Mouse (Mus musculus) lung, postnatal 36 days (tissue): ENCODE data around the gene Prss42.

Source experiments
- DNase-seq: peaks from one replicate; pipeline ENCODE4 v3.0.0; 2022; ENCODE audit warnings: mixed read lengths

Prss42 gene

GRCm38 (mm10) chr9:110797866-110798265 is at the start of gene Prss42:
Prss42 (plus strand) TSS chr9:110798166.
- no peak for DNase-seq

DNA sequence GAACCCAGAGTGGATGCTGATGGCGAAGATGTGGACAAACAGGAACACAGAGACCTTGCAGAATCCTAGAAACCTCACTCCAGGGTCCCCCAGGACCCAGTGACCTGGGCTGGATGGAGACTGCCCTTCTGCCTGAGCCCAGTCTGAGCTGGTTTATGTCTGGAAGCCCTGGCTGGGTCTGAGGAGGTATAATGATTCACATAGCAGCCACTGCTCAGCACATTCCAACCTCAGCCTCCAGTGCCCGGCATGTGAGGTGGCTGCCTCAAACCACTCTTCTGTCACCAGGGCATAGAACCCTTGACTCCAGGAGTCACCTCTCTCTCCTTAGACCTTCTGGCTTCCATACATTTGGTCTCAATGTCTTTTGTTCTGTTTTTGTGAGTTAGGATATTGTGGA is 49.5 kb upstream of the Prss42 start:
- DNase-seq = no peak

- no peak for DNase-seq
These were observed 47.4 kb upstream of the Prss42 start for GRCm38 (mm10) chr9:110750404-110751187.

DNA sequence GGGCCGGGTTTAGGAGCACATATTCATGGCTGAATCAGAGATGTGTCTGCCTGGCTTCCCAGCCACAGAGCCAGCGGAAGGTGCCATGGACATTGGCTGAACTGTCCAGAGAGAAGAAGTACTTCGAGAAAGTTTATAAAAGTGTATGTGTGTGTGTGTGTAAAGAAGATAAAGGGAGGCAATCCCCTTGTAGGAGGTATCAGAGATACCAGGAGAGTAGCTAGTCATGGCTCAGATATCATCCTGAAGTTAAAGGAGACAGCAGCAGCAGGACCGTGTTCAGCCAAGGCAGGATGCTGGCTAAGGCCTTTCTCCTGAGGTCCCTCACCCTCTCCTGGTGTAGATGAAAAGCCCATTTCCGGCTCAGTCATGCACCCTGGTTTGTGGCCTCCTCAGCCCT is 46.6 kb upstream of the Prss42 start:
- DNase-seq = no peak

- no peak for DNase-seq
These were observed 45.0 kb upstream of the Prss42 start for GRCm38 (mm10) chr9:110752917-110753435.

- DNase-seq = no peak
These were observed 44.2 kb upstream of the Prss42 start for GRCm38 (mm10) chr9:110753773-110754172.

- no peak for DNase-seq
These were observed 40.1 kb upstream of the Prss42 start for GRCm38 (mm10) chr9:110757816-110758215.

GRCm38 (mm10) chr9:110758605-110759004 is 39.4 kb upstream of the Prss42 start:
- peak; percentile 59 for DNase-seq

- peak; percentile 78 for DNase-seq
These were observed 38.7 kb upstream of the Prss42 start for GRCm38 (mm10) chr9:110759265-110759664.

- DNase-seq = no peak
These were observed 37.1 kb upstream of the Prss42 start for GRCm38 (mm10) chr9:110760886-110761285.

GRCm38 (mm10) chr9:110762763-110763162 is 35.2 kb upstream of the Prss42 start:
- DNase-seq = peak; percentile 36

- no peak for DNase-seq
These were observed 34.6 kb upstream of the Prss42 start for GRCm38 (mm10) chr9:110763405-110763804.

DNA sequence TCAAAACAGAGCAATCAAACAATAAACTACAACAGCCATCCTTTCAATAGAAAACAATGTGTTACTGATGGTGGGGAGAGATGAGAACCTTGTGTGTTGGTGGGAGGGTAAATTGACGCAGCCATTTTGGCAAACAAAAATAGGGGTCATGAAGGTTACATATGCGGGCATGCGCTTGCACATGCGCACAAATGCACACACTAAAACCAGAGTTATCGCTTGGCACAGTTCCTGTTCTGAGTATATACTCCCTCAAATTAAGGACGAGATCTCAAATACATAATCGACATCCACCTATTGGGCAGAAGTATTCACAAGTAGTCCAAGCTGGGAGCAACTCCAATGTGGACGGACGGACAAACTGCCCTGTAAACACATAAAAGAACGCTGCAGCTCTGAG is 25.6 kb upstream of the Prss42 start:
- DNase-seq = no peak

DNA sequence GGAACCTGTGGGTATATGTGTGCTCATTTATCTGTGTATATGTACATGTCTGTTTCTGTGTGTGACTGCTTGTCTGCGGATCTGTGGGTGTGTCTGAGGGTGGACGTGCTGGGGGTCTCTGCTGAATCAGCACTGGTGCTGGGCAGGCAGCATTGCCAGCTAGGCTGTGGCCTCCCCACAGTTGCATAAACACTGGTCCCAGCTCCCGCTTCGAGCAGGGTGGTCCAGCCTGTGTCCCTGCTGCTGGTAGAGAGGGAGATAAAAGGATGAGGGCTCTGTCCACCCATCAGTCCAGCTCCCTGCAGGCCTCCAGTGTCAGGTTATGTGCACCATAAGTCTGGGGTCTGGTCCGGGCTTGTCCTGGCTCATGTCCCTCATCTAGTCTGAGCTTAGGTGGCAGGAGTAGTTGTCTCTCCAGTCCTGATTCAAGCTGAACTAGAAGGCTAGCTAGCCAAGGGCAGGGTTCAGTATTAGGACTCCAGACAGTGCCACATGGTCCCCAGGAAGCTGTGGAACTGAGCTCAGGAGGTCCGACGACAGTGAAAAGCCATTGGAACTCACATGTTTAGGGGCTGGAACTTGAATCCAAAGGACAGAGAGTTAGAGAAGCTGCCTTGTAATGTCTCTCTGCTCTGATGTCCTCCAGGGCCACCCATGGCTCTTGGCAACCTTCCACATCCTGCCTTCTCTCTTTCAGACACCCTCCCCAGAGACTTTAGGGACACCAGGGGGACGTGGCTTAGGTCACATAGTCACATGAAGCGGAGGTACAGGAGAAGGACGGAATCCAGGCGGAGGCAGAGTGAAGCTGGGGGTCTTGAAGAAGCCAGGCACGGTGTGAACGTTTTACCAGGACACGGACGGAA is 23.3 kb upstream of the Prss42 start:
- DNase-seq = peak; percentile 22

GRCm38 (mm10) chr9:110775269-110776022 is 22.5 kb upstream of the Prss42 start:
- no peak for DNase-seq

GRCm38 (mm10) chr9:110778100-110778499 is 19.9 kb upstream of the Prss42 start:
- no peak for DNase-seq

DNA sequence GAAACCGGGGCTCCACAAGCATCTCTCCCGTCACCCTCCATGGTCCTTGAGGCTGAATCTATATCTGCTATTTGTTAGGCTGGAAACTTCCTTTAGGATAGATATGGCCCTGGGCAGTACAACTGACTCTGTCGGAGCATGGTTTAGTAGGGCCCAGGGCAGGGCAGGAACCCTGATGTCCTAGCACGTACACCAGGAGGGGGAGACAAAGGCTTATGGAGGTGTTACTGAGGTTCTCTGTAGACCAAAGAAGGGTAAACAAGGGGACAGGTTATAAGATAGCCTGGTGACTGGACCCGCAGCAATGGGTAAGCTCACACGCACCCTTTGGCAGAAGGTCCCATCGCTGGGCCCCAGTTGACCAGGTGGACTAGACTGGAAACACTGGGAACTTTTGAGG is 19.4 kb upstream of the Prss42 start:
- no peak for DNase-seq

GRCm38 (mm10) chr9:110779242-110779913 is 18.6 kb upstream of the Prss42 start:
- DNase-seq = no peak

DNA sequence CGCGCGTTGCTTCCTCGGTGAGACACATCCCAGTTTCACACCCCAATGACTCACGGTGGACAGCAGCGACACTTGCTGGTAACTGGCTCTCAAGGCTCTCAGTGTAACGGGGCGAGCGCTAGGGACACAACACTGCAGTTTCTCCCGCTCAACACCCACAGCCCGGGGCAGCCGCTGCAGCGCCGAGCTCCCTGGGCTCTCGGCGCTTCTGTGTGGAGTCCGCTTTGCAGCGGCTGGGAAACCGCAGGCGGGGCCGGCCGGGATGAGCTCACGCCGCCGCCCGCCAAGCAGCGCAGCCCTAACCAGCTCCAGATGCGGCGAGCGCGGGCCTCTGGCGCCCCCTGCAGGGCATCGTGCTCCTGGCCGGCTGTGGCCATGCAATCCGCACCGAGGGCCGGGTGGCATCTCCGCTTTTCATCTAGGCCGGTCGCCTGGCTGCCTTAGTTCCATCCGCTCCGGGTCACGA is 16.7 kb upstream of the Prss42 start:
- DNase-seq = peak; percentile 95

DNA sequence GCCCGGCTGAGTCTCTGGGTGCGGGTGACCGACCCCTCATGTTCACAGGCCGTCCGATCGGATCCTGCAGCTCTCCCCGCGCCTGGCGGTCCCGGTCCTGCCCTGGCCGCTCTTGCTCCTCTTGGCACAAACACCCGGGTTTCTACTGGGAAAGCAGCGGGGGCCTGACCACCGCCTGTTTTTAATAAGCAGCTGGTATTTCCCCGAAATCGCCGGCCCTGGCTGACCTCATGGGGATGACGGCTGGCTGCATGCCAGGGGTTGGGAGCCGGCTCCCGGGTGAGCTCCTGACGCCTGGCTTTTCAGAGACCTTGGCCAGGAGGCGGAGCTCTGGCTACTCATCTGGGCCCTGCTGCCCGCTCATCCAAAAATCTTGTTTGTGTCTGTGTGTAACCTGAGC is 16.2 kb upstream of the Prss42 start:
- DNase-seq = peak; percentile 89

DNA sequence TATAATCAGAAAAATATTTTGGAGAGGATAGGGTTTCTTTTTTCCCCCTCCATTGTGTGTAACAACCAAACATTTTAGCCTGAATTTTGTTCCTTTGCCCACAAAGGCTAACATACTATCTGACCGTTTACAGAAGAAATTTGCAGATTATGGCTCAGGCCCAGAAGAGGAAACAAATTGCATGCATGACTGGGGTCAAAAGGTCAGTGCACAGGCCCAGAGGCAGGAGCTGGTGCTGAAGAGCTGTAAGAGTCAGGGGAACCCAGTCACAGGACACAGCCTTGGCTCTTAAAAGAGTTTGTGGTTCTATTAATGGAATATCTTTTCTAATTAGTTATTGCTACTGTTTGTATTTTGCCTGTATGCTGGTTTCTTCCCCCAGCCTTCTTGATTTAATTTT is 14.4 kb upstream of the Prss42 start:
- peak; percentile 19 for DNase-seq

GRCm38 (mm10) chr9:110788169-110788568 is 9.8 kb upstream of the Prss42 start:
- no peak for DNase-seq
